Mouse (Mus musculus) testis, adult 2 months (tissue): ENCODE data around the gene Gp9.

ENCODE experiments used
- CTCF ChIP-seq: fragments of 200-500 bp; IDR thresholded peaks from 2 replicates; pipeline ENCODE4 v1.5.1; 2012; ENCODE audit warnings: low read depth, mild to moderate bottlenecking, inconsistent platforms, low read length, moderate library complexity; ENCODE audit not compliant: control insufficient read depth, insufficient read depth, insufficient replicate concordance
- POLR2A ChIP-seq: fragments of 200-500 bp; IDR thresholded peaks from 2 replicates; pipeline ENCODE4 v1.6.1; 2012; ENCODE audit warnings: low read depth, mild to moderate bottlenecking, inconsistent platforms, low read length, moderate library complexity; ENCODE audit not compliant: control insufficient read depth

GRCm38 (mm10) chr6:87806028-87806427, 28.2 kb downstream of the Gp9 start:
- TF ChIP-seq CTCF = no peak
- no peak for TF ChIP-seq POLR2A
